Mouse (Mus musculus): ENCODE results near the gene Acbd6.

DNA sequence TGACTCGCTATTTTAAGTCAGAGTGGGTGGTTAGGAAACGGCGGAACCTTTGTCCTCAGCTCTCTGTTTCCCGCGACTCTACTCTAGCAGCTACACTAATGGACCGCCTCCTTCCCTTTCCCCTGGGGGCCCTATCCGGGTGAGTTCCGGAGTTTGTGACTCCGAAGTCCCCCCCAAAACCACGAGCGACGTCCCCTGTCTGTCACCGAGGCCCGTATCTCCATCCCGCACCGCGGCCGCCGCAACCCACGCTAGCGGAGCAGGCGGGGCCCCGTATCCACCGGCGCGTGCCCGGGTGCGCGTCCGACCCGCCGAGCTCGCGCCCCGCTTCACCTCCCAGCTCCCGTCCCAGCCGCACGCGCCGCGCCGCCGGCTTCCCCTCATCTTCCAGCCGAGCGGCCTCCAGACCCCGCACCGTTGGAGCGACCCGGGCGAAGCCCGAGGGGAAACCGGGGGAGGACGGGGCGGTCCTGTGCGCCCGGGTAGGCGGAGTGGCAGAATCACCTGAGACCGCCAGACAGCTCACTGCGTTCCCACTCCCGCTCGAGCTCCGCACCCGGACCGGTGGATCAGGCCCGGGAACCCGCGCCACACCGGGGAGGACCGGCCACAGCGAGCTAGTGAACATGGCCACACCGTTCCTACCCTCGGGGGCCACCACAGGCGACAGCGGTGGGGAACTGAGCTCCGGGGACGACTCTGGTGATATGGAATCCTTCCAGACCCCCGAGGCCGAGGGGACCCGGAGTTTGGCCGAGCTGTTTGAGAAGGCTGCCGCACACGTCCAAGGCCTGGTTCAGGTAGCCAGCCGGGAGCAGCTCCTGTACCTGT is at the start of gene Acbd6:
- TF ChIP-seq CTCF (conservative IDR thresholded peaks at IDR 0.05; ENCODE audit: low read length): no peak
- no peak for TF ChIP-seq POU5F1 (IDR thresholded peaks at IDR 0.05; ENCODE audit: borderline replicate concordance, low read length)
- no peak for TF ChIP-seq NANOG (IDR thresholded peaks at IDR 0.05; ENCODE audit: borderline replicate concordance, low read length)
